Mouse (Mus musculus) limb, embryonic 11.5 days (tissue): ENCODE data around the gene Slamf9. TPM values are rescaled to one million over a fixed set of nuclear protein-coding genes. Genes with fewer than 3 reads are reported as not detected.

ENCODE experiments used
- ATAC-seq: fragments of 200-750 bp; cut with Nextera tagmentation; 2 replicates; pipeline ENCODE4 v1.8.0; 2017; ENCODE audit warnings: low read depth; ENCODE audit not compliant: insufficient number of reproducible peaks, low FRiP score, low TSS enrichment
- DNase-seq: peaks from one replicate; pipeline ENCODE4 v3.0.0-alpha.2; 2015; ENCODE audit warnings: low spot score
- H3K27ac ChIP-seq: fragments of 300-500 bp; sonication (generic); replicated peaks from 2 replicates; pipeline ENCODE4 v1.5.1; 2014; ENCODE audit warnings: low read depth, mild to moderate bottlenecking, low read length
- H3K27me3 ChIP-seq: fragments of 300-500 bp; sonication (generic); 2 replicates; pipeline ENCODE4 v1.6.1; 2014; ENCODE audit warnings: mild to moderate bottlenecking, low read length, mixed read lengths; ENCODE audit not compliant: control insufficient read depth, insufficient read depth
- H3K36me3 ChIP-seq: fragments of 300-500 bp; sonication (generic); 2 replicates; pipeline ENCODE4 v1.6.1; 2014; ENCODE audit warnings: mild to moderate bottlenecking, low read length, moderate library complexity, mixed read lengths; ENCODE audit not compliant: control insufficient read depth, insufficient read depth
- H3K4me1 ChIP-seq: fragments of 300-500 bp; sonication (generic); 2 replicates; pipeline ENCODE4 v1.6.1; 2014; ENCODE audit warnings: low read length, mixed read lengths; ENCODE audit not compliant: control insufficient read depth, insufficient read depth
- H3K4me2 ChIP-seq: fragments of 300-500 bp; sonication (generic); 2 replicates; pipeline ENCODE4 v1.6.1; 2014; ENCODE audit warnings: low read depth, mild to moderate bottlenecking, moderate library complexity; ENCODE audit not compliant: severe bottlenecking
- H3K4me3 ChIP-seq: fragments of 300-500 bp; sonication (generic); 2 replicates; pipeline ENCODE4 v1.5.1; 2014; ENCODE audit warnings: low read depth, low read length
- H3K9ac ChIP-seq: fragments of 300-500 bp; sonication (generic); 2 replicates; pipeline ENCODE4 v1.6.1; 2014; ENCODE audit warnings: mild to moderate bottlenecking, low read length
- H3K9me3 ChIP-seq: fragments of 300-500 bp; sonication (generic); 2 replicates; pipeline ENCODE4 v1.6.1; 2016; ENCODE audit warnings: low read length; ENCODE audit not compliant: control insufficient read depth
- WGBS: fragments of 180-500 bp; shearing (Covaris S2); extraction: QIAGEN DNeasy Blood & Tissue Kit; methylation state at CpG from one replicate; pipeline ENCODE4 v1.1.7; 2014; 5-methylcytosine and 5-hydroxymethylcytosine counted together
- polyA plus RNA-seq: library from polyadenylated mRNA; unstranded; fragments of >200 nt; fragmentation: Nextera tagmentation; extraction: Ambion mirVana; gene quantifications from 2 replicates; pipeline ENCODE4 v1.2.1, GENCODE M21; 2014

The Slamf9 gene
- polyA plus RNA-seq, 1 experiment from 2014 or later, result 0.25 TPM

DNA sequence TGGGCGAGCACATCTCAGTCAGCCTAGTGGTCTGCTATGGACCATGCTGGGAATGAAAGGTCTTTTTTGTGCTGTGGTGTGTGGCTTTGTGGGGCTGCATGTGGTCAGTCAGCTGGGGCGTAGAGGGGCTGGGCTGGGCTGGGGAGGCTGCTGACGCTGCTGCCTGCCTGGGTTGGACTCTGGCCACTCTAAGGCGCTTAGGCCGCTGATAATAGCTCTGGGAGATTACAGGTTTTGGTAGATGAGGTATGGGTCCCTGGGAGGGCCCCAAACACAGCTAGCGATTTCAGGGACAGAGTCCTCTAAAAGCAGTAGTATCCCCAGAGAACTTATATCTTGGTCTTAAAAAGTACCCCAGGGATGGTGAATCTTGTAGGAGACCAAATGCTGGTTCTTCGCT is 13.7 kb downstream of the Slamf9 start:
- Histone ChIP-seq H3K27me3 (no peaks in the 10 kb centered on the region), H3K36me3 (peaks cover 5% of the 10 kb centered on the region; the same call in 1 of the 2 replicates), H3K9me3 (no peaks in the 10 kb centered on the region), H3K27ac (no peak overlapping the region), H3K4me2 (no peak overlapping the region), H3K9ac (no peak overlapping the region), H3K4me1 (peaks cover 31% of the 10 kb centered on the region), H3K4me3 (no peak overlapping the region)
- DNase-seq (no peak), ATAC-seq (no peak)
- WGBS, result 90% methylated on average over 7 of the region's 7 CpGs

GRCm38 (mm10) chr1:172489585-172490250 is 14.6 kb downstream of the Slamf9 start:
- Histone ChIP-seq H3K36me3 (peaks cover 5% of the 10 kb centered on the region; the same call in 1 of the 2 replicates), H3K27ac (no peak overlapping the region), H3K9me3 (no peaks in the 10 kb centered on the region), H3K4me1 (peaks cover 22% of the 10 kb centered on the region), H3K9ac (no peak overlapping the region), H3K4me3 (no peak overlapping the region), H3K4me2 (no peak overlapping the region), H3K27me3 (no peaks in the 10 kb centered on the region)
- ATAC-seq (peak; percentile 27; the same call in 1 of the 2 replicates), DNase-seq (no peak)
- WGBS, result 62% methylated on average over 12 of the region's 12 CpGs

DNA sequence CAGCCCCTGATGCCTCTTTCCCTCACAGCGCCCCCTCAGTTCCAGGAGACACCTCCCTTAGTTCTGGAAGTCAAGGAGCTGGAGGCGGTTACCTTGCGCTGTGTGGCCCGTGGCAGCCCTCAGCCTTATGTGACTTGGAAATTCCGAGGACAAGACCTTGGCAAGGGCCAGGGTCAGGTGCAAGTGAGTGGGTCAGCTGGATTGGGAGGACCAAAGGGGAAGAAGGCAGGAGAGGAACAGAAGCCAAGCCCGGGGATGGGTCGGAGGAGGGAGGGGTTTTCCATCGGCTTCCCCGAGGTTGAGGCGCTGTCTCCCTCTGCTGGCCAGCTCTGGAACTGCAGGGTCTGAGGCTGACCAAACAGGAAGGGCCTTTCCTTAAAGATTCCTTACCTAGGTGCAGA is 15.1 kb downstream of the Slamf9 start:
- H3K27me3 ChIP-seq, result no peaks in the 10 kb centered on the region
- no peak overlapping the region for H3K4me3 ChIP-seq
- peak; percentile 97 for DNase-seq
- peaks cover 18% of the 10 kb centered on the region for H3K4me1 ChIP-seq
- WGBS, result 10% methylated on average over 10 of the region's 10 CpGs
- H3K9ac ChIP-seq, result no peak overlapping the region
- no peaks in the 10 kb centered on the region for H3K9me3 ChIP-seq
- ATAC-seq, result peak; percentile 37; the same call in 1 of the 2 replicates
- H3K4me2 ChIP-seq, result peak overlapping the region; percentile 22; the same call in 1 of the 2 replicates
- H3K36me3 ChIP-seq, result peaks cover 5% of the 10 kb centered on the region; the same call in 1 of the 2 replicates
- H3K27ac ChIP-seq, result no peak overlapping the region

DNA sequence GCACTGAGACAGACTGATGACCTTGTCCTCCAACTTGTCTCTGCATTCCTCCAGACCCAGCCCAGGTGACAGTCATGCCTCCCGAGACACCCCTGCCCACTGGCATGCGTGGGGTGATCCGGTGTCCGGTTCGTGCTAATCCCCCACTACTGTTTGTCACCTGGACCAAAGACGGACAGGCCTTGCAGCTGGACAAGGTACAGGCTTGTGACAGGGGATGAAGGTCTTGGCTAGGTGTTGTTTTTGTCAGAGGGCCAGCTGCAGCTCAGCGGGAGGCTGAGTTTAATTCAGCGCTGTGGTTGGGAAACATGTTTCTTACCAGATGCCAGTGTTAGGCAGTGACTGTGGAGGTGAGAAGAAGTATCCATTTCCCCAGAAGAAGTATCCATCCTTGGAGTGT is 16.9 kb downstream of the Slamf9 start:
- Histone ChIP-seq H3K36me3 (peaks cover 10% of the 10 kb centered on the region), H3K9ac (no peak overlapping the region), H3K27ac (no peak overlapping the region), H3K4me3 (no peak overlapping the region), H3K4me2 (no peak overlapping the region), H3K27me3 (no peaks in the 10 kb centered on the region), H3K9me3 (no peaks in the 10 kb centered on the region), H3K4me1 (0 out of 2 replicates have a peak, but pooled peaks cover 4% of the 10 kb centered on the region)
- DNase-seq (no peak), ATAC-seq (no peak)
- 90% methylated on average over 8 of the region's 8 CpGs for WGBS

GRCm38 (mm10) chr1:172493516-172493915 is 18.4 kb downstream of the Slamf9 start:
- H3K27me3 ChIP-seq, result no peaks in the 10 kb centered on the region
- ATAC-seq (no peak), DNase-seq (no peak)
- WGBS, result 86% methylated on average over 6 of the region's 6 CpGs
- no peak overlapping the region for H3K9ac ChIP-seq
- H3K27ac ChIP-seq, result no peak overlapping the region
- H3K36me3 ChIP-seq, result peaks cover 14% of the 10 kb centered on the region
- 0 out of 2 replicates have a peak, but pooled peaks cover 4% of the 10 kb centered on the region for H3K4me1 ChIP-seq
- no peak overlapping the region for H3K4me2 ChIP-seq
- no peaks in the 10 kb centered on the region for H3K9me3 ChIP-seq
- no peak overlapping the region for H3K4me3 ChIP-seq

DNA sequence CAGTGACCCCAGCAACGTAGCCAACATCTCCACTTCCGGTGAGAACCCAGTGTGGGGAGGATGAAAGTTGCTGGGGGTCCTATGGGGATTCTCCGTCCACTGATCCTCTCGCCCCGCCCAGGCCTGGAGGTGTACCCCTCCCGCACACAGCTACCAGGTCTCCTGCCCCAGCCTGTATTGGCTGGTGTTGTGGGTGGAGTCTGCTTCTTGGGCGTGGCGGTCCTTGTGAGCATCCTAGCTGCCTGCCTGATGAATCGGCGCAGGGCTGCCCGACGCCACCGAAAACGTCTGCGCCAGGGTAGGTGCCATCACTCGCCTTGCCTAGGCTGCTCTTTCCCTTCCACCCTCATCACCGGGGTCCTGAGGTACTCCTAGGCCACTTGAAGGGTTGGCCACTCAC is 20.9 kb downstream of the Slamf9 start:
- peaks cover 3% of the 10 kb centered on the region for H3K27me3 ChIP-seq
- peaks cover 11% of the 10 kb centered on the region for H3K36me3 ChIP-seq
- H3K4me3 ChIP-seq, result no peak overlapping the region
- no peak overlapping the region for H3K27ac ChIP-seq
- H3K9me3 ChIP-seq, result no peaks in the 10 kb centered on the region
- H3K9ac ChIP-seq, result no peak overlapping the region
- H3K4me2 ChIP-seq, result no peak overlapping the region
- H3K4me1 ChIP-seq, result peaks cover 3% of the 10 kb centered on the region
- ATAC-seq (no peak), DNase-seq (no peak)
- WGBS, result 84% methylated on average over 17 of the region's 17 CpGs

- ATAC-seq, result no peak
- no peak overlapping the region for H3K4me3 ChIP-seq
Measured at GRCm38 (mm10) chr1:172497428-172497827, 22.3 kb downstream of the Slamf9 start.

GRCm38 (mm10) chr1:172499765-172500441 is 24.7 kb downstream of the Slamf9 start, which contains the start of gene Tagln2:
Gene Tagln2 (plus strand): TSS chr1:172500047.
- Histone ChIP-seq H3K9me3 (no peaks in the 10 kb centered on the region), H3K9ac (peak within 1 kb of the TSS; percentile 58), H3K4me3 (peak within 1 kb of the TSS; percentile 45), H3K27me3 (peaks cover 6% of the 10 kb centered on the region), H3K4me2 (peak within 1 kb of the TSS; percentile 64), H3K27ac (no peak within 1 kb of the TSS; the same call in 1 of the 2 replicates), H3K4me1 (peaks cover 20% of the 10 kb centered on the region), H3K36me3 (peaks cover 9% of the 10 kb centered on the region)
- DNase-seq (peak; percentile 82), ATAC-seq (peak; percentile 49)
- under 1% methylated on average over 30 of the region's 30 CpGs for WGBS

More at GRCm38 (mm10) chr1:172497428-172497827, 22.3 kb downstream of the Slamf9 start:
- H3K9ac ChIP-seq, result no peak overlapping the region
- H3K4me2 ChIP-seq, result no peak overlapping the region
- peaks cover 6% of the 10 kb centered on the region for H3K4me1 ChIP-seq
- DNase-seq, result no peak
- WGBS, result 84% methylated on average over 10 of the region's 10 CpGs
- no peaks in the 10 kb centered on the region for H3K9me3 ChIP-seq
- no peak overlapping the region for H3K27ac ChIP-seq
- H3K27me3 ChIP-seq, result peaks cover 6% of the 10 kb centered on the region
- H3K36me3 ChIP-seq, result peaks cover 9% of the 10 kb centered on the region
